In the genomic region with DNA sequence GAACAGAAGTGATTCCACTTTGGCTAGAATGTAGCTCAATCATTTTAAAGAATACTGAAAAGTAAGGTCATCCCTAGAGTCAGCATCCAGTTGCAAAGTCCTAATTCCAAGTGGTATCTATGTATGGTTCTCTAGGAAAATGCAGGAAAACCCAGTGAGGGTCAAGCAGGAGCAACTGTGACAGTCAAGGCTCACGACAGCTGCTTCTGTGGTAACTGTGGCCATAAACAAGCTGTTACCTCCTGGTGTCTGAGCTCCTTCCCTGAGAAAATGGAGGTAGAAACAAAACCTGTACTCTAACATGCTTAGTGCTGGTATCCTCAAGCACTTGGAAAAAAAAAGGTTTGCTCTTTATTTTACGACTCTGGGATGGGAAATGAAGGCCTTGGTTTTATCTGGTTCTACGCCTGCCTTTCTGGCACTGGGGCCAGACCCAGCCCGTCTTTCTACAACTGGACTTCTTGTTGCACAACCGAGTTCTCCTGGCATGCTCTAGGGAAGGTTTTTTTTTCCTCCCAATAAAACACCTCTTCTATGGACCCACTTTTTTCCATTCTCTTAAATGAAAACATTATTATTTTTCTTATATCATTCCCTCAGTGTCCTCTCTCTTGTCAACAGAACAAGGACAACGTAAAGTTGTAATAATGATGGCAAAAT, we compare ENCODE assay signal across 24 mouse cellular contexts. TPM values are rescaled to one million over a fixed set of nuclear protein-coding genes. Genes with fewer than 3 reads are reported as not detected.
DNase-seq lines count a peak whose midpoint lies in the region; ATAC-seq and TF ChIP-seq lines count a peak whose summit lies in the region.
"Had no signal": no experiment of that assay in that cellular context is flagged by ENCODE, and none has a peak within 500 bp of the region (broad histone marks: within the 10 kb centered on the region; RNA-seq: fewer than 3 reads in every experiment).

No protein-coding gene starts in this region.

- H3K36me3 ChIP-seq in lung, postnatal 0 days (ENCODE audit: insufficient read depth, low read length), result no peaks in the 10 kb centered on the region
- no peaks in the 10 kb centered on the region for H3K36me3 ChIP-seq in heart, embryonic 12.5 days
- H3K36me3 ChIP-seq in hindbrain, embryonic 12.5 days, result no peaks in the 10 kb centered on the region
- H3K36me3 ChIP-seq: heart, embryonic 15.5 days; midbrain, embryonic 12.5 days; neural tube, embryonic 13.5 days had no signal

- ATAC-seq in lung, postnatal 0 days, result no peak
- ATAC-seq in heart, embryonic 12.5 days (ENCODE audit: insufficient number of reproducible peaks, low FRiP score), result no peak
- no peak for ATAC-seq in hindbrain, embryonic 12.5 days (ENCODE audit: low FRiP score)
- ATAC-seq: forebrain, embryonic 15.5 days had no signal

- H3K4me1 ChIP-seq in lung, postnatal 0 days (ENCODE audit: insufficient read depth, low read depth, low read length), result peaks cover 8% of the 10 kb centered on the region; the same call in 1 of the 2 replicates
- peaks cover 17% of the 10 kb centered on the region for H3K4me1 ChIP-seq in heart, embryonic 12.5 days (replicated peaks)
- H3K4me1 ChIP-seq in hindbrain, embryonic 12.5 days, result 0 out of 2 replicates have a peak, but pooled peaks cover 2% of the 10 kb centered on the region

- no peak overlapping the region for H3K4me3 ChIP-seq in lung, postnatal 0 days (ENCODE audit: low read depth, low read length)
- H3K4me3 ChIP-seq in heart, embryonic 12.5 days, result no peak overlapping the region
- no peak overlapping the region for H3K4me3 ChIP-seq in hindbrain, embryonic 12.5 days
- H3K4me3 ChIP-seq: forebrain, embryonic 15.5 days; heart, embryonic 15.5 days; hindbrain, embryonic 13.5 days; lung, embryonic 15.5 days; midbrain, embryonic 12.5 days; neural tube, embryonic 13.5 days had no signal

- peak; percentile 26 to 47 for DNase-seq in adrenal gland, postnatal 36 days
- DNase-seq in adrenal gland, postnatal 25 days, result no peak
- DNase-seq in lung, postnatal 0 days (ENCODE audit: low spot score), result peak; percentile 39
- no peak for DNase-seq in lung, postnatal 4 days
- DNase-seq in lung, postnatal 25 days (ENCODE audit: low spot score), result peak; percentile 23
- DNase-seq: cerebellum, adult 8-10 months; cerebellum, postnatal 25 days; heart, postnatal 36 days; kidney, postnatal 10 days; layer of hippocampus, postnatal 36 days; left cerebral cortex, postnatal 4 days; right cerebral cortex, postnatal 4 days; thymus, adult 18-20 months; thymus, postnatal 25 days had no signal

- TF ChIP-seq CTCF in lung, postnatal 0 days (IDR thresholded peaks at IDR 0.05), result no peak

- H3K27ac ChIP-seq in lung, postnatal 0 days (ENCODE audit: low read length), result no peak overlapping the region
- H3K27ac ChIP-seq in heart, embryonic 12.5 days (ENCODE audit: poor library complexity, severe bottlenecking), result no peak overlapping the region; the same call in 1 of the 2 replicates
- no peak overlapping the region for H3K27ac ChIP-seq in hindbrain, embryonic 12.5 days
- H3K27ac ChIP-seq: forebrain, embryonic 15.5 days; heart, embryonic 15.5 days; hindbrain, embryonic 13.5 days; liver, embryonic 14.5 days; lung, embryonic 15.5 days; midbrain, embryonic 12.5 days; neural tube, embryonic 13.5 days; stomach, postnatal 0 days had no signal

- H3K27me3 ChIP-seq in lung, postnatal 0 days (replicated peaks; ENCODE audit: insufficient read depth, low read length), result no peaks in the 10 kb centered on the region
- H3K27me3 ChIP-seq in heart, embryonic 12.5 days (replicated peaks), result no peaks in the 10 kb centered on the region
- no peaks in the 10 kb centered on the region for H3K27me3 ChIP-seq in hindbrain, embryonic 12.5 days
- H3K27me3 ChIP-seq: forebrain, embryonic 15.5 days; heart, embryonic 15.5 days; hindbrain, embryonic 13.5 days; lung, embryonic 15.5 days; midbrain, embryonic 12.5 days; neural tube, embryonic 13.5 days had no signal

- no peak overlapping the region for H3K9ac ChIP-seq in lung, postnatal 0 days (replicated peaks; ENCODE audit: low read depth)
- no peak overlapping the region for H3K9ac ChIP-seq in heart, embryonic 12.5 days
- H3K9ac ChIP-seq in hindbrain, embryonic 12.5 days, result no peak overlapping the region
- H3K9ac ChIP-seq: forebrain, embryonic 15.5 days; heart, embryonic 15.5 days; hindbrain, embryonic 13.5 days; liver, embryonic 14.5 days; lung, embryonic 15.5 days; midbrain, embryonic 12.5 days; neural tube, embryonic 13.5 days had no signal

- no peaks in the 10 kb centered on the region for H3K9me3 ChIP-seq in lung, postnatal 0 days (ENCODE audit: low read length)
- H3K9me3 ChIP-seq in heart, embryonic 12.5 days (replicated peaks), result no peaks in the 10 kb centered on the region
- no peaks in the 10 kb centered on the region for H3K9me3 ChIP-seq in hindbrain, embryonic 12.5 days (replicated peaks)
- H3K9me3 ChIP-seq: forebrain, embryonic 15.5 days; heart, embryonic 15.5 days; hindbrain, embryonic 13.5 days; lung, embryonic 15.5 days; midbrain, embryonic 12.5 days; neural tube, embryonic 13.5 days had no signal

- H3K4me2 ChIP-seq in lung, postnatal 0 days (replicated peaks; ENCODE audit: low read depth, low read length), result no peak overlapping the region
- no peak overlapping the region for H3K4me2 ChIP-seq in heart, embryonic 12.5 days
- H3K4me2 ChIP-seq in hindbrain, embryonic 12.5 days (replicated peaks), result no peak overlapping the region
- H3K4me2 ChIP-seq: forebrain, embryonic 15.5 days; heart, embryonic 15.5 days; hindbrain, embryonic 13.5 days; lung, embryonic 15.5 days; midbrain, embryonic 12.5 days; neural tube, embryonic 13.5 days had no signal

- WGBS in lung, postnatal 0 days, result 61% methylated on average over 6 of the region's 6 CpGs
- WGBS in heart, embryonic 12.5 days, result 77% methylated on average over 6 of the region's 6 CpGs
- WGBS in hindbrain, embryonic 12.5 days, result 93% methylated on average over 6 of the region's 6 CpGs

- TF ChIP-seq EP300 in lung, postnatal 0 days (IDR thresholded peaks at IDR 0.05), result no peak

RNA-seq across cellular contexts. Expression of a gene that starts 18.0 kb away (rescaled TPM):
- 10 to 100 TPM; 34.7 TPM for total RNA-seq in adrenal gland, postnatal 36 days (2021)
- total RNA-seq in adrenal gland, postnatal 25 days (2021), result 51.7 and 52.7 TPM in 2 replicates
- 21.8 and 22.2 TPM in 2 replicates for polyA plus RNA-seq in lung, postnatal 0 days (2015; fragmentation: Nextera tagmentation; extraction: Ambion mirVana)
- polyA plus RNA-seq in heart, embryonic 12.5 days (2016; fragmentation: Nextera tagmentation; extraction: Ambion mirVana), result 17.7 and 23.3 TPM in 2 replicates
- polyA plus RNA-seq in hindbrain, embryonic 12.5 days (2016; fragmentation: Nextera tagmentation; extraction: Ambion mirVana), result 42.0 and 48.2 TPM in 2 replicates

Comparison
In these comparisons a context has a peak if more than half of its experiments do, and no peak if none do; other contexts are left out.
1. DNase-seq: peak in adrenal gland, postnatal 36 days (2 of 2), lung, postnatal 0 days (single experiment) and lung, postnatal 25 days (single experiment); none in adrenal gland, postnatal 25 days (single experiment) and lung, postnatal 4 days (0 of 2).